15 mouse cellular contexts compared by ENCODE assay signal in the genomic region with DNA sequence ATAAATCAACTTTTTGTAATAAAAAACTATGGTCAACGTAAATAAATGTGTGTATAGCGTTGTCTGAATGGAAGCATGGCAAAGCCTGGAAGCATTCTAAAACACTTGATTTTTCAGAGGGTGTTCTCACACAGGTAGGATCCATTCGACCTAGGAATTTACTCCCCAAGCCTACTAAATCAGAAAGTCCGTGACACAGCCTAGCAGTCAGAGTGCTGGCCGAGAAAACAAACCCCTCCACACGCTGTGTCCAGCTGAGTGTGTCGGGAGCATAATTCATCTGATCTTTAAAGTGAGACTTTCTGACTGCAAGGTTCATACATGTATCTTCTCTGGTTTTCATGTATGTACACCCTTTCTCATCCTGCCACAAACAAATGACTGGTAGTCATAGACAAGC.
"Had no signal": no experiment of that assay in that cellular context is flagged by ENCODE, and none has a peak within 500 bp of the region (broad histone marks: within the 10 kb centered on the region; RNA-seq: fewer than 3 reads in every experiment).

No protein-coding gene starts in this region.

- ATAC-seq: hindbrain, postnatal 0 days; midbrain, embryonic 15.5 days had no signal

- H3K9me3 ChIP-seq: limb, embryonic 10.5 days; limb, embryonic 13.5 days; liver, embryonic 12.5 days; liver, embryonic 15.5 days; midbrain, embryonic 12.5 days; midbrain, embryonic 15.5 days; neural tube, embryonic 13.5 days; stomach, embryonic 15.5 days had no signal

- H3K4me2 ChIP-seq: limb, embryonic 13.5 days; liver, embryonic 12.5 days; midbrain, embryonic 12.5 days; midbrain, embryonic 15.5 days; neural tube, embryonic 13.5 days; stomach, embryonic 15.5 days had no signal

- H3K36me3 ChIP-seq: limb, embryonic 10.5 days; limb, embryonic 13.5 days; liver, embryonic 12.5 days; liver, embryonic 15.5 days; midbrain, embryonic 12.5 days; midbrain, embryonic 15.5 days; neural tube, embryonic 13.5 days; stomach, embryonic 15.5 days had no signal

- H3K27ac ChIP-seq: hindbrain, postnatal 0 days; layer of hippocampus, adult 2 months; limb, embryonic 10.5 days; limb, embryonic 13.5 days; liver, embryonic 12.5 days; liver, embryonic 15.5 days; midbrain, embryonic 12.5 days; midbrain, embryonic 15.5 days; neural tube, embryonic 13.5 days; stomach, embryonic 15.5 days had no signal

- H3K4me3 ChIP-seq: layer of hippocampus, adult 2 months; limb, embryonic 10.5 days; limb, embryonic 13.5 days; liver, embryonic 12.5 days; liver, embryonic 15.5 days; midbrain, embryonic 12.5 days; midbrain, embryonic 15.5 days; myocyte; neural tube, embryonic 13.5 days; stomach, embryonic 15.5 days had no signal

- H3K9ac ChIP-seq: limb, embryonic 13.5 days; liver, embryonic 12.5 days; liver, embryonic 15.5 days; midbrain, embryonic 12.5 days; midbrain, embryonic 15.5 days; neural tube, embryonic 13.5 days; stomach, embryonic 15.5 days had no signal

- H3K27me3 ChIP-seq: liver, embryonic 12.5 days; liver, embryonic 15.5 days; midbrain, embryonic 12.5 days; midbrain, embryonic 15.5 days; neural tube, embryonic 13.5 days; stomach, embryonic 15.5 days had no signal

- H3K4me1 ChIP-seq: liver, embryonic 15.5 days; midbrain, embryonic 12.5 days; midbrain, embryonic 15.5 days had no signal

- DNase-seq: layer of hippocampus, adult 9-11 months; lung, adult 2 months; retina, postnatal 1 day; right cerebral cortex, postnatal 25 days had no signal
